Mouse (Mus musculus) cerebellum, adult 2 months (tissue): Measurements from ENCODE around the gene Atg4d.

Source experiments
- CTCF ChIP-seq: fragments of 200-500 bp; IDR thresholded peaks from 2 replicates; pipeline ENCODE4 v1.5.1; 2011; ENCODE audit warnings: low read depth, mild to moderate bottlenecking, control low read depth, low read length, moderate library complexity, borderline replicate concordance; ENCODE audit not compliant: insufficient read depth
- POLR2A ChIP-seq: fragments of 200-500 bp; IDR thresholded peaks from 2 replicates; pipeline ENCODE4 v1.6.1; 2011; ENCODE audit warnings: low read length, control low read depth, borderline replicate concordance; ENCODE audit not compliant: insufficient read depth

DNA sequence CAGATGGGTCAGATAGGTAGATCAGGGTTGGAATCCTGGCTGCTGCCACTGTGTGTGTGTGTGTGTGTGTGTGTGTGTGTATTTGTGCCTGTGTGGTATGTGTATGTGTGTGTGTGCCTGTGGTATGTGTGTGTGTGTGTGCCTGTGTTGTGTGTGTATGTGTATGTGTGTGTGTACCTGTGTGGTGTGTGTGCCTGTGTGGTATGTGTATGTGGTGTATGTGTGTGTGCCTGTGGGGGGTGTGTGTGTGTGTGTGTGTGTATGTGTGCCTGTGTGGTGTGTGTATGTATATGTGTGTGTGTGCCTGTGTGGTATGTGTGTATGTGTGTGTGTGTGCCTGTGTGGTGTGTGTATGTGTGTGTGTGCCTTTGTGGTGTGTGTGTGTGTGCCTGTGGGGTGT lies 10.4 kb upstream of the Atg4d start:
- TF ChIP-seq CTCF, result no peak
- TF ChIP-seq POLR2A, result no peak
